Mouse (Mus musculus) ES-E14 (cell line): ENCODE measurements at regions not wholly inside any gene's neighbourhood (a gene's known extent, or its start where the extent isn't known, plus 50 kb on each side); places are given as distances from the start of the nearest gene placed in this dataset.

Experiments used
- CHD2 ChIP-seq: IDR thresholded peaks from 2 replicates; pipeline ENCODE4 v1.6.1; 2014; ENCODE audit warnings: mild to moderate bottlenecking, low read depth, low read length, inconsistent platforms
- MAFK ChIP-seq: IDR thresholded peaks from 2 replicates; pipeline ENCODE4 v1.6.1; 2014; ENCODE audit warnings: mild to moderate bottlenecking, low read depth, low read length, inconsistent platforms; ENCODE audit not compliant: insufficient read depth
- ZC3H11A ChIP-seq: IDR thresholded peaks from 2 replicates; pipeline ENCODE4 v1.6.1; 2012; ENCODE audit warnings: low read depth, mild to moderate bottlenecking, inconsistent platforms, low read length, borderline replicate concordance

- TF ChIP-seq CHD2, result no peak
- no peak for TF ChIP-seq MAFK
- TF ChIP-seq ZC3H11A, result no peak
Measured at GRCm38 (mm10) chr1:190541892-190542291, 369.7 kb downstream of the Rps6kc1 start.
